Mouse (Mus musculus) hindbrain, embryonic 16.5 days (tissue): ENCODE results near the gene Lars2. TPM values are rescaled to one million over a fixed set of nuclear protein-coding genes. Genes with fewer than 3 reads are reported as not detected.
A peak's percentile ranks its signal among the peaks of the same experiment; 100 is the strongest.

Experiments used
- ATAC-seq: fragments of 200-750 bp; cut with Nextera tagmentation; 2 replicates; pipeline ENCODE4 v1.8.0; 2017; ENCODE audit warnings: moderate TSS enrichment, moderate library complexity
- H3K27ac ChIP-seq: fragments of 300-500 bp; sonication (generic); 2 replicates; pipeline ENCODE4 v1.5.1; 2014; ENCODE audit warnings: low read depth, mild to moderate bottlenecking, control low read depth, low read length, moderate library complexity
- H3K27me3 ChIP-seq: fragments of 300-500 bp; sonication (generic); replicated peaks from 2 replicates; pipeline ENCODE4 v1.6.1; 2014; ENCODE audit warnings: low read length; ENCODE audit not compliant: control insufficient read depth, insufficient read depth
- H3K36me3 ChIP-seq: fragments of 300-500 bp; sonication (generic); 2 replicates; pipeline ENCODE4 v1.6.1; 2014; ENCODE audit warnings: mild to moderate bottlenecking, low read length, moderate library complexity, mixed read lengths; ENCODE audit not compliant: control insufficient read depth, insufficient read depth
- H3K4me1 ChIP-seq: fragments of 300-500 bp; sonication (generic); 2 replicates; pipeline ENCODE4 v1.6.1; 2014; ENCODE audit warnings: low read depth, low read length; ENCODE audit not compliant: control insufficient read depth, insufficient read depth
- H3K4me2 ChIP-seq: fragments of 300-500 bp; sonication (generic); 2 replicates; pipeline ENCODE4 v1.6.1; 2014; ENCODE audit warnings: mild to moderate bottlenecking, low read length, control low read depth, moderate library complexity
- H3K4me3 ChIP-seq: fragments of 300-500 bp; sonication (generic); 2 replicates; pipeline ENCODE4 v1.5.1; 2014; ENCODE audit warnings: mild to moderate bottlenecking, low read length, control low read depth, moderate library complexity
- H3K9ac ChIP-seq: fragments of 300-500 bp; sonication (generic); 2 replicates; pipeline ENCODE4 v1.6.1; 2014; ENCODE audit warnings: low read depth, mild to moderate bottlenecking, control low read depth, low read length, moderate library complexity
- H3K9me3 ChIP-seq: fragments of 300-500 bp; sonication (generic); 2 replicates; pipeline ENCODE4 v1.6.1; 2014; ENCODE audit warnings: mild to moderate bottlenecking, low read length, moderate library complexity; ENCODE audit not compliant: control insufficient read depth
- WGBS: fragments of 180-500 bp; shearing (Covaris S2); extraction: QIAGEN DNeasy Blood & Tissue Kit; methylation state at CpG from one replicate; pipeline ENCODE4 v1.1.7; 2014; 5-methylcytosine and 5-hydroxymethylcytosine counted together
- polyA plus RNA-seq: library from polyadenylated mRNA; unstranded; fragments of >200 nt; fragmentation: Nextera tagmentation; extraction: Ambion mirVana; gene quantifications from 2 replicates; pipeline ENCODE4 v1.2.1, GENCODE M21; 2015

Gene Lars2
- polyA plus RNA-seq, 1 experiment from 2014 or later: 610 TPM

- no peak for ATAC-seq
- 86% methylated on average over 5 of the region's 5 CpGs for WGBS
- Histone ChIP-seq H3K4me1 (peaks cover 4% of the 10 kb centered on the region; the same call in 1 of the 2 replicates), H3K4me2 (no peak overlapping the region), H3K27ac (no peak overlapping the region), H3K27me3 (no peaks in the 10 kb centered on the region), H3K36me3 (no peaks in the 10 kb centered on the region), H3K9ac (no peak overlapping the region), H3K9me3 (no peaks in the 10 kb centered on the region), H3K4me3 (no peak overlapping the region)
These were observed 124.2 kb downstream of the Lars2 start for GRCm38 (mm10) chr9:123490930-123491329.

GRCm38 (mm10) chr9:123491917-123492585, 125.3 kb downstream of the Lars2 start:
- H3K4me1 ChIP-seq: peaks cover 4% of the 10 kb centered on the region; the same call in 1 of the 2 replicates
- H3K9ac ChIP-seq: no peak overlapping the region
- no peaks in the 10 kb centered on the region for H3K9me3 ChIP-seq
- no peak overlapping the region; the same call in 1 of the 2 replicates for H3K27ac ChIP-seq
- H3K27me3 ChIP-seq: no peaks in the 10 kb centered on the region
- WGBS: 54% methylated on average over 9 of the region's 9 CpGs
- H3K36me3 ChIP-seq: no peaks in the 10 kb centered on the region
- H3K4me2 ChIP-seq: no peak overlapping the region
- H3K4me3 ChIP-seq: no peak overlapping the region
- peak; percentile 94 for ATAC-seq

- Histone ChIP-seq H3K4me3 (no peak overlapping the region), H3K4me2 (peak overlapping the region; percentile 13; the same call in 1 of the 2 replicates), H3K4me1 (peaks cover 4% of the 10 kb centered on the region; the same call in 1 of the 2 replicates), H3K27me3 (no peaks in the 10 kb centered on the region), H3K9me3 (no peaks in the 10 kb centered on the region), H3K36me3 (no peaks in the 10 kb centered on the region), H3K9ac (no peak overlapping the region), H3K27ac (no peak overlapping the region)
- 20% methylated on average over 13 of the region's 13 CpGs for WGBS
- ATAC-seq: no peak
These were observed 129.9 kb downstream of the Lars2 start for GRCm38 (mm10) chr9:123496665-123497064.

- Histone ChIP-seq H3K4me1 (no peaks in the 10 kb centered on the region), H3K4me3 (no peak overlapping the region), H3K9ac (no peak overlapping the region), H3K9me3 (no peaks in the 10 kb centered on the region), H3K27me3 (no peaks in the 10 kb centered on the region), H3K4me2 (no peak overlapping the region), H3K36me3 (no peaks in the 10 kb centered on the region), H3K27ac (no peak overlapping the region)
- ATAC-seq: no peak
- WGBS: 83% methylated on average over 5 of the region's 5 CpGs
These were observed 131.2 kb downstream of the Lars2 start for GRCm38 (mm10) chr9:123497906-123498305.

- H3K4me3 ChIP-seq: no peak overlapping the region
- H3K27ac ChIP-seq: no peak overlapping the region
- H3K9ac ChIP-seq: no peak overlapping the region
- H3K27me3 ChIP-seq: no peaks in the 10 kb centered on the region
- no peak for ATAC-seq
- no peaks in the 10 kb centered on the region for H3K9me3 ChIP-seq
- no peaks in the 10 kb centered on the region for H3K4me1 ChIP-seq
- H3K36me3 ChIP-seq: no peaks in the 10 kb centered on the region
- no peak overlapping the region for H3K4me2 ChIP-seq
- WGBS: 91% methylated on average over 4 of the region's 4 CpGs
These were observed 133.8 kb downstream of the Lars2 start for GRCm38 (mm10) chr9:123500480-123500879.

GRCm38 (mm10) chr9:123503171-123503834, 136.6 kb downstream of the Lars2 start:
- Histone ChIP-seq H3K4me2 (no peak overlapping the region), H3K4me1 (no peaks in the 10 kb centered on the region), H3K27me3 (no peaks in the 10 kb centered on the region), H3K4me3 (no peak overlapping the region), H3K9ac (no peak overlapping the region), H3K36me3 (no peaks in the 10 kb centered on the region), H3K9me3 (no peaks in the 10 kb centered on the region), H3K27ac (no peak overlapping the region)
- peak; percentile 45; the same call in 1 of the 2 replicates for ATAC-seq
- 78% methylated on average over 5 of the region's 5 CpGs for WGBS

- no peak overlapping the region for H3K4me2 ChIP-seq
- H3K9ac ChIP-seq: no peak overlapping the region
- H3K4me3 ChIP-seq: no peak overlapping the region
- ATAC-seq: peak; percentile 83
- 2% methylated on average over 2 of the region's 2 CpGs for WGBS
- no peaks in the 10 kb centered on the region for H3K9me3 ChIP-seq
- H3K4me1 ChIP-seq: no peaks in the 10 kb centered on the region
- H3K36me3 ChIP-seq: no peaks in the 10 kb centered on the region
- H3K27ac ChIP-seq: no peak overlapping the region
- no peaks in the 10 kb centered on the region for H3K27me3 ChIP-seq
These were observed 137.6 kb downstream of the Lars2 start for GRCm38 (mm10) chr9:123504325-123504724.

- ATAC-seq: no peak
- no peak overlapping the region for H3K4me3 ChIP-seq
- no peaks in the 10 kb centered on the region for H3K27me3 ChIP-seq
- H3K9me3 ChIP-seq: no peaks in the 10 kb centered on the region
- no peak overlapping the region for H3K9ac ChIP-seq
- H3K4me2 ChIP-seq: no peak overlapping the region
- H3K4me1 ChIP-seq: no peaks in the 10 kb centered on the region
- 65% methylated on average over 1 of the region's 1 CpGs for WGBS
- no peaks in the 10 kb centered on the region for H3K36me3 ChIP-seq
- no peak overlapping the region for H3K27ac ChIP-seq
These were observed 138.9 kb downstream of the Lars2 start for GRCm38 (mm10) chr9:123505598-123505997.

- no peaks in the 10 kb centered on the region for H3K36me3 ChIP-seq
- no peak overlapping the region for H3K4me3 ChIP-seq
- ATAC-seq: no peak
- no peak overlapping the region for H3K27ac ChIP-seq
- no peaks in the 10 kb centered on the region for H3K4me1 ChIP-seq
- no peak overlapping the region for H3K4me2 ChIP-seq
- no peaks in the 10 kb centered on the region for H3K27me3 ChIP-seq
- no peak overlapping the region for H3K9ac ChIP-seq
- WGBS: 81% methylated on average over 4 of the region's 4 CpGs
- H3K9me3 ChIP-seq: no peaks in the 10 kb centered on the region
These were observed 139.8 kb downstream of the Lars2 start for GRCm38 (mm10) chr9:123506270-123507146.
